Mouse (Mus musculus) kidney, embryonic 14.5 days (tissue): Measurements from ENCODE around the gene Fam71e1. TPM values are rescaled to one million over a fixed set of nuclear protein-coding genes. Genes with fewer than 3 reads are reported as not detected.

Source experiments
- ATAC-seq: fragments of 200-750 bp; cut with Nextera tagmentation; 2 replicates; pipeline ENCODE4 v1.8.0; 2017; ENCODE audit warnings: moderate number of reproducible peaks, mild to moderate bottlenecking, moderate TSS enrichment, moderate library complexity; ENCODE audit not compliant: low FRiP score, low TSS enrichment
- H3K27ac ChIP-seq: fragments of 300-500 bp; sonication (generic); 2 replicates; pipeline ENCODE4 v1.5.1; 2014; ENCODE audit warnings: low read depth, mild to moderate bottlenecking, low read length, moderate library complexity, mixed read lengths
- H3K27me3 ChIP-seq: fragments of 300-500 bp; sonication (generic); 2 replicates; pipeline ENCODE4 v1.6.1; 2014; ENCODE audit warnings: mild to moderate bottlenecking, low read length; ENCODE audit not compliant: control insufficient read depth, insufficient read depth
- H3K36me3 ChIP-seq: fragments of 300-500 bp; sonication (generic); 2 replicates; pipeline ENCODE4 v1.6.1; 2014; ENCODE audit warnings: low read length, mixed read lengths; ENCODE audit not compliant: control insufficient read depth, insufficient read depth
- H3K4me1 ChIP-seq: fragments of 300-500 bp; sonication (generic); 2 replicates; pipeline ENCODE4 v1.6.1; 2014; ENCODE audit warnings: low read length, mixed read lengths; ENCODE audit not compliant: control insufficient read depth, insufficient read depth
- H3K4me2 ChIP-seq: fragments of 300-500 bp; sonication (generic); replicated peaks from 2 replicates; pipeline ENCODE4 v1.6.1; 2014; ENCODE audit warnings: low read depth, mild to moderate bottlenecking, low read length
- H3K4me3 ChIP-seq: fragments of 300-500 bp; sonication (generic); 2 replicates; pipeline ENCODE4 v1.5.1; 2014; ENCODE audit warnings: mild to moderate bottlenecking, low read length
- H3K9ac ChIP-seq: fragments of 300-500 bp; sonication (generic); 2 replicates; pipeline ENCODE4 v1.6.1; 2014; ENCODE audit warnings: low read depth, mild to moderate bottlenecking, low read length, moderate library complexity
- H3K9me3 ChIP-seq: fragments of 300-500 bp; sonication (generic); 2 replicates; pipeline ENCODE4 v1.6.1; 2016; ENCODE audit warnings: low read length; ENCODE audit not compliant: control insufficient read depth
- WGBS: fragments of 180-500 bp; shearing (Covaris S2); extraction: QIAGEN DNeasy Blood & Tissue Kit; methylation state at CpG from one replicate; pipeline ENCODE4 v1.1.7; 2014; 5-methylcytosine and 5-hydroxymethylcytosine counted together
- polyA plus RNA-seq: library from polyadenylated mRNA; unstranded; fragments of >200 nt; fragmentation: Nextera tagmentation; extraction: Ambion mirVana; gene quantifications from 2 replicates; pipeline ENCODE4 v1.2.1, GENCODE M21; 2014

Fam71e1 gene
- polyA plus RNA-seq, 1 experiment from 2014 or later: 16.6 TPM

DNA sequence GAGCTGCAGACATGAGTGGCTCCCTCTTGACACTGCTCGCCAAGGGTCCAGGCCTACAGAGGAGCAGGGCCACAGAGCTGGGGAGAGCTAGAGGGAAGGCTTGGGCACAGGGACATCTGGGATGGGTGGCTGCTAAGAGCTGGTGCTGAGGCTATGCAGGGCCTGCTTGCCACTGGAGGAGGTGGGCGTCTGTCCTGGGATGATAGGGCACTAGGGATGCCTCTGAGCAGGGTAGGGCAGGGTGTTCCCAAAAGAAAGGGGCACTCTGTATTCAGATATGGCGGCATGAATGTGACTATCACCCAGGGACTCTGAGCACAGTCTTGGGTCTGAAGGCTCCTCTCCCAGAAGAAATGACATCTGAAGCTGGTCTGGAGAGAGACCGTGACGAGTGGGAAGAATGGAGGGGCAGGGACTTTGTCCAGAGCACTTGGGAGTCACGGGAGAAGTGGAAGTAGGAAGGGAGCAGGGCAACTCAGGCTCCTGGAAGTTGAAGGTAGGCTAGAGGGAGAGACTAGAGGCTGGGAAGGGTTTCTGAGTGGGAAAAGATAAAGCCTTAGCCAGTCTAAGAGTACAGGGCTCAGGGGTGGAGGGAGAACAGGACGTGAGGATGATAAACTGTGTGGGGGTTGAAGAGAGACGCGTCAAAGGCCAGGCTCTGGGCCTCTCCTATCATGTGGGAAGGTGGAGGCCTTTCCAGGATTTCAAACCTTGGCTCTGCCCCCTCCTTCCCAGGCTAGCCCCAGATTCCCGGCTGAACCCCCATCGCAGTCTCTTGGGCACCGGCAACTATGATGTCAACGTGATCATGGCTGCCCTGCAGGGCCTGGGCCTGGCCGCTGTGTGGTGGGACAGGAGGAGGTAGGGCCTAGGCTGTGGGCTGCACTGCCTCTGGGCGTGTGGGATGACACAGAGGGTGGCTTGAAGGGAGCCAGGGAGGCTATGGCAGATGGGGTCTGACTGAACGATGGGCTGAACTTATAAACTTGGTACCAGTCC is 26.4 kb upstream of the Fam71e1 start:
- no peak for ATAC-seq
- 93% methylated on average over 16 of the region's 16 CpGs for WGBS
- Histone ChIP-seq H3K27me3 (peaks cover 7% of the 10 kb centered on the region), H3K4me2 (no peak overlapping the region), H3K9ac (no peak overlapping the region), H3K4me3 (no peak overlapping the region), H3K36me3 (no peaks in the 10 kb centered on the region), H3K27ac (no peak overlapping the region), H3K4me1 (peaks cover 10% of the 10 kb centered on the region), H3K9me3 (no peaks in the 10 kb centered on the region)

DNA sequence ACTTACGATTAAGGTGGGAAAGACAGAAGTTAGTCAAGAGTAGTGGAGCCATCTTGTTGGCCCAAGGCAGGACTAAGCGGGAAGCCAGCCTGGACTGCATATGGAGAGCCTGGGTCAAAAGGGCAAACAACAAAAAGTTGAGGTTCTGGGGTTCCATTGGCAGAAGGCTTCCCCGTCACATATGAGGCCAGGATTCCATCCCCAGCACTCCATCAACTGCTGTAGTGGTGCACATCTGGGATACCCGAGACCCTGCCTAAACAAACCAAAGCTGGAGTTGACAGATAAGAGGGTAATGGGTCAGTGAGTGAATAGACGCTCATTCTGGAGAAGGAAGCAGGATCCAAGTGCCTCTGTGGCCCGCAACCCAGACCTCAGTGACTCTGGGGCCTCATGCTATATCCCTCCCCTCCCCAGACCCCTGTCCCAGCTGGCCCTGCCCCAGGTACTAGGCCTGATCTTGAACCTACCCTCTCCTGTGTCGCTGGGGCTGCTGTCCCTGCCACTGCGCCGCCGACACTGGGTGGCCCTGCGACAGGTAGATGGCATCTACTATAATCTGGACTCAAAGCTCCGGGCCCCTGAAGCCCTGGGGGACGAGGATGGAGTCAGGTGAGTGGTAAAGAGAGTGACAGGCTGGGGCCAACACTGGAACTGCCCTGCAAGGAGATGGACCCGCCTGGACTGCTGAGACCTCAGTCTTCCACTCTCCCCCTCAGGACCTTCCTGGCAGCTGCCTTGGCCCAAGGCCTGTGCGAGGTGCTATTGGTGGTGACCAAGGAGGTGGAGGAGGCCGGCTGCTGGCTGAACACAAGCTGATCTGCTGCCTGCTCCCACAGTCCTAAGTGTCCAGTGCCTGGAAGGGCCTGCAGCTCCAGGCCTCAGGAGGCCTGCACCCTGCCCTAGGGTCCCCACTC is 25.4 kb upstream of the Fam71e1 start:
- Histone ChIP-seq H3K4me3 (no peak overlapping the region), H3K9me3 (no peaks in the 10 kb centered on the region), H3K27me3 (peaks cover 15% of the 10 kb centered on the region), H3K4me2 (no peak overlapping the region), H3K9ac (peak overlapping the region; percentile 37; the same call in 1 of the 2 replicates), H3K36me3 (no peaks in the 10 kb centered on the region), H3K27ac (no peak overlapping the region), H3K4me1 (peaks cover 10% of the 10 kb centered on the region)
- ATAC-seq: no peak
- WGBS: 86% methylated on average over 16 of the region's 16 CpGs

DNA sequence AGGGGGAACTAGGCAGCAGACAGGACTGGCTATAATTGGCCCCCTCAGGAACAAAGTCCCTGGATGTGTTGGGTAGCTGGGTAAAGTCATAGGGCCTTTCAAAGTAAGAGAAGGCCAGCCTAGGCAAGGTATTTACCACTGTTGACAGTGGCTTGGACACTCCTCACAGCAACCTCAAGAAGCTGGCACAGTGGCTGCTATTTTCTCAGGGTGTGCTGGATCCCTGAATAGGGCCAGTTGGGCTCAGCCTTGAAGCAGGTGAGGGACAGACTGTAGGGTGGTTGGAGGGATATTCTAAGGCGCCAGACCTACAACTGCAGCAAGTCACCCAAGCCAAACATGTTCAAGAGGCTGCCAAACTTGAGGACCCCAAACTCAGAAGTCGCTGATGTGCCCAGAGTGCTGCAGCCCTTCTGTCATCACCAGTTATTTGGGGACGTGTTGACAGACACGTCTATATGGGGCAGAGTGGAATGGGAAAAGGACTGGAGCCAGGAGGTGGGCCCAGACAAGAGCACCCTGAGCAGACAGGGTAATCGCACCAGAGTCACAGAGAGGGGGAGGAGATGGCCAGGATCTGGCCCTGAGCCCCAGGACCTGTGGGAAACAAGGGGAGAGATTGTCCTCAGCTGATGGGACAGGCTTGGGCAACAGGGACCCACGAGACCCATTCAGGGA is 24.4 kb upstream of the Fam71e1 start:
- Histone ChIP-seq H3K9me3 (no peaks in the 10 kb centered on the region), H3K9ac (no peak overlapping the region), H3K4me2 (no peak overlapping the region), H3K4me3 (no peak overlapping the region), H3K36me3 (no peaks in the 10 kb centered on the region), H3K27ac (no peak overlapping the region), H3K27me3 (peaks cover 15% of the 10 kb centered on the region), H3K4me1 (peaks cover 10% of the 10 kb centered on the region)
- 50% methylated on average over 6 of the region's 6 CpGs for WGBS
- no peak for ATAC-seq

DNA sequence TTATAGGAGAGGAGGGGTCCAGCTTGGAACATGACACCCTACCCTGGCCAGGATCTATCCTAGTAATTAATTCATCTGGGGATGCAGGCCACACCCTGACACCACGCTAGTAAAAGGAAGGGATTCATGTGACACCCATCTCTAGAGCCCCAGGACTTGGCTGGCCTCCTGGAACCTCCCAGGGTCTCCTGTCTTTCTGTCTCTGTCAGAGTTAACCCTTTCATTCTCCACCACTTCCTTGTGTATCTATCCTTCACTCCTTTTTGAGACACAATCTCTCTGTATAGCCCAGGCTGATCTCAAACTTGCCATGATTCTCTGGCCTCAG is 23.9 kb upstream of the Fam71e1 start:
- H3K9ac ChIP-seq: no peak overlapping the region

DNA sequence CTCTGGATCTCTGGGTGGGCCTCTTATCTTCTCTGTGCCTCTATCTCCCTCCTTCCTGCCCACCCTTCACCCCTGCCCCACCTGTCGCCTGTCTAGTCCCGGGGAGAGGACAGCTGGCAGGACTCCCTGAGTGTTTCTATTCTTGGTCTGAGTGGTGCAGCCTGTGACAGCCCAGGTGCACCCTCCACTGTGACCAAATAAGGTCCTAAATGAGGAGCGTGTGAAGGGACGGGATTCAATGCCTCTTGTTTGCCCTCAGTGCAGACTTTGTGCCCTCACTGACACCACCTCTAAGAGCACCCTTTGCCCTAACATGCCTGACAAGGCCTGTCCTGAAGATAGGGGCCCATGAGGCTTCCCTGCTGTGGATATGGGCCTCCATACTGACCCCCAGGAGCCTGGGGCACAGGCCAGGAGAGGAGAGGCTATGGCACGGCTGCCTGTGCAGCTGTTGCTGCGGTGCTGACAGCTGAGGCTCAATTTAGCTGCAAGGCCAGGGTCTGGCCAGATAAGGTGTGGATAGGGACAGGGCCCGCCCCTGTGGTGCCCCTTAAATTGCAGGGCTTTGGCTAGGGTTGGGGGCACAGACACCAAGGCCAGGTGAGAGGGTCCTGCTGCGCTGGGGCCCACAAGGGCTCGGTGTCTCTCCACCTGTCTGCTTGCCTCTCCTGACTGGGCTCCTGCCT is 23.3 kb upstream of the Fam71e1 start:
- Histone ChIP-seq H3K4me1 (peaks cover 6% of the 10 kb centered on the region; the same call in 1 of the 2 replicates), H3K9ac (no peak overlapping the region), H3K9me3 (no peaks in the 10 kb centered on the region), H3K4me3 (no peak overlapping the region), H3K36me3 (no peaks in the 10 kb centered on the region), H3K27ac (no peak overlapping the region), H3K27me3 (peaks cover 15% of the 10 kb centered on the region), H3K4me2 (no peak overlapping the region)
- 53% methylated on average over 9 of the region's 9 CpGs for WGBS
- no peak for ATAC-seq

More for the DNA sequence above, 23.9 kb upstream of the Fam71e1 start:
- Histone ChIP-seq H3K9me3 (no peaks in the 10 kb centered on the region), H3K36me3 (no peaks in the 10 kb centered on the region), H3K27me3 (peaks cover 15% of the 10 kb centered on the region), H3K4me1 (peaks cover 6% of the 10 kb centered on the region; the same call in 1 of the 2 replicates), H3K4me3 (no peak overlapping the region), H3K27ac (no peak overlapping the region), H3K4me2 (no peak overlapping the region)
- 11% methylated on average over 1 of the region's 1 CpGs for WGBS
- no peak for ATAC-seq

DNA sequence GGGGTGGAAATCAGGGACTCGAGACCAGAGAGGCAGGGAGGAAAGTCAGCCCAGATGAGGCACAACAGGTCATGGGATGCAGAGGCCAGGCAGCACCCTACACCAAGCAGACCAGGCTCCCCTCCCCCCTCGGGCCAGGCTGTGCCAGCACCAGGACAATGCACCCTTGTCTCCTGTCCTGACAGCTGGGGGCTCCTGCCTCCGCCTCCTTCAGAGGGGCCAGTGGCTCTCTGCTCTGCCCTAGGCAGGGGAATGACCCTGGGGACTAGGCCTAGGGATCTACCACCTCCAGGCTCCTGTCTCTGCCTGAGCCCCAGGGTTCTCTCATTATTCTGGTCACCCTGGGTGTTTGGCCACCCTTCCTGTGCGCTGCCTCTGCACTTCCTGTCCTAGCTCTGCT is 22.0 kb upstream of the Fam71e1 start:
- Histone ChIP-seq H3K27ac (no peak overlapping the region), H3K9ac (no peak overlapping the region), H3K4me3 (no peak overlapping the region), H3K27me3 (peaks cover 18% of the 10 kb centered on the region), H3K36me3 (no peaks in the 10 kb centered on the region), H3K4me1 (no peaks in the 10 kb centered on the region), H3K9me3 (no peaks in the 10 kb centered on the region), H3K4me2 (no peak overlapping the region)
- no peak; the same call in 1 of the 2 replicates for ATAC-seq
- WGBS: 23% methylated on average over 3 of the region's 4 CpGs

DNA sequence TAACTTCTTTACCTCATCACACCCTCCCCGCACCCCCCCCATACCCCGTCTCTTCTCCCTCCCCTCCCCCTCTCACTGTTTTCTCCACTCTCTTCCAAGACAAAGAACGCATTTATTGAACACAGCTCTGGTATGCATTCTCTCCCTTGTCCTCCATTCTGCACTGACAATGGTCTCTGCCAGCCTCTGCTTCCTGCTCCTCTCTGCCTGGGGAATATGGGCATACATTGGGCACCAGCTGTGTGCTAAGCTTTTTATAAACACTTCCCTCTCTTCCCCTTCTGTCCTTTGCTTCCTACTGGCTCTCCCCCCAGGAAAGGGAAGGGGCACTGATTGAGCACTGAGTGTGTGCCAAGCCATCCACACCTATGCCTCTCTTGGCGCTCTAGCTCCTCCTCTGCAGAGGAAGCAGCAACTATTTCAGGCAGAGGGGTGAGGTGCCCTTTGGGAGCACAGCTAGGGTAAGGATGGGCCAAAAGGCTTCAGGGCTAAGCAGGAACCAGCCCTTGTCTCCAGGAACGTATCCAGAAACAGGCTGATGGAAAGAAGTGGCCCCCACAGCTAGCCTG is 21.3 kb upstream of the Fam71e1 start:
- Histone ChIP-seq H3K9ac (no peak overlapping the region), H3K4me1 (no peaks in the 10 kb centered on the region), H3K36me3 (no peaks in the 10 kb centered on the region), H3K4me3 (no peak overlapping the region), H3K4me2 (no peak overlapping the region), H3K27me3 (peaks cover 18% of the 10 kb centered on the region), H3K9me3 (no peaks in the 10 kb centered on the region), H3K27ac (no peak overlapping the region)
- no peak for ATAC-seq
- WGBS: 33% methylated on average over 5 of the region's 5 CpGs

DNA sequence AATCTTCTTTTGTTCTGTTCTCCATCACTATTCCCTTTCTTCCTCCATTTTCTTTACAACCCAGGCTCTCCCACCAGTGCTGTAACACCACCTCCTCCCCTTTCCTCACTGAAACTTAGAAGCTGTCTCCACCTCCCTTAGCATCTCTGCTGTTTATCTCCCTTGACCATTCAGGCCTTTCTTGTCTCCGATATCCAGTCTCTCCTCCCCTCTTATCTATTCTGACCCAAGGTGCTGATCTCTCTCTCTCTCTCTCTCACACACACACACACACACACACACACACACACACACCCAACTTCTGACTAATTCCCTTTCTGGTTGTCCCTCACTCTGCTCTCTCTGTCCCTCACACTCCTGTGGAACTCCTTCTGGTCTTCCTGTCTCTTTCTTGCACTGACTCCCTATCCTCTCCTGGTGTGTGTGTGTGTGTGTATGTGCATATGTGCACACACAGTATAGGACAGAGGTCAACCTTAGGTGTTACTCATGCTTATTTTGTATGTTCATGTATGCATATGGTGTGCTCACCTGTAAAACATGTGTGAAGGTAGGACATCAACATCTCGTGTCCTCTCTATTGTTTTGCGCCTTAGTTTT is 13.4 kb upstream of the Fam71e1 start:
- Histone ChIP-seq H3K4me2 (no peak overlapping the region), H3K36me3 (no peaks in the 10 kb centered on the region), H3K27ac (no peak overlapping the region), H3K9me3 (no peaks in the 10 kb centered on the region), H3K27me3 (peaks cover 10% of the 10 kb centered on the region; the same call in 1 of the 2 replicates), H3K9ac (no peak overlapping the region), H3K4me1 (no peaks in the 10 kb centered on the region), H3K4me3 (no peak overlapping the region)
- ATAC-seq: no peak
- 68% methylated on average over 3 of the region's 3 CpGs for WGBS
